Mouse (Mus musculus) layer of hippocampus, adult 18-20 months (tissue): ENCODE measurements around the gene Slc22a29. TPM values are rescaled to one million over a fixed set of nuclear protein-coding genes. Genes with fewer than 3 reads are reported as not detected.
"Not testable (repeated sequence)": the region's sequence is repeated elsewhere in the genome, so short reads cannot be mapped to it uniquely, and the experiment has no call there.

Source experiments
- DNase-seq, 2 experiments: peaks; one replicate each; pipeline ENCODE4 v3.0.0; 2022; ENCODE audit warnings: low spot score in 2 of 2
- long read RNA-seq: library from polyadenylated mRNA; stranded (forward); transcript quantifications from one replicate; pipeline ENCODE4 v2.0.0, GENCODE M21; 2021
- total RNA-seq, 2 experiments: library from RNA; stranded (reverse); gene quantifications; 2 replicates each; pipeline ENCODE4 v1.2.3; 2021

Slc22a29 gene
- not detected for total RNA-seq
- long read RNA-seq, result 0 reads

GRCm38 (mm10) chr19:8218800-8219199 is at the start of gene Slc22a29:
TSS of gene Slc22a29 (minus strand) at chr19:8218900.
- no peak for DNase-seq

- DNase-seq, result no peak
These were observed 46.6 kb upstream of the Slc22a29 start for GRCm38 (mm10) chr19:8265324-8265723.

DNA sequence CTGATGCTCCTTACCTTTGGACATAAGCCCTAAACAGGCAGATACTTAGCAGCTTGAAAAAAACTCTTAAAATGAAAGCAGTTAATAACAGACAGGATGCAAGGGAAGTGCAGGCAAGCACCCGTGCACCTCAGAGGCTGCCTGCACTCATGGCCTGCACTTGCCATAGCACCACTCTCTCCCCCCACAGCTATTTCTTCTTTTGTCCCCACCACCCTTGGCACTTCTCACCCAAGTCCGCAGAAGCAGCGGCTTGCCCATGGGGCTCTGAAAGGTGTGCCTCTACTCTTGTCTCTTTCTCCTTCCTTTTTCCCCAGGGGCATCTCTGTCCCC is 34.0 kb upstream of the Slc22a29 start:
- peak in 1 of 2 experiments; percentile 0 for DNase-seq

- peak in 1 of 2 experiments; percentile 4 for DNase-seq
These were observed 33.4 kb upstream of the Slc22a29 start for GRCm38 (mm10) chr19:8251896-8252704.

GRCm38 (mm10) chr19:8228916-8229315 is 10.2 kb upstream of the Slc22a29 start:
- no peak for DNase-seq

DNA sequence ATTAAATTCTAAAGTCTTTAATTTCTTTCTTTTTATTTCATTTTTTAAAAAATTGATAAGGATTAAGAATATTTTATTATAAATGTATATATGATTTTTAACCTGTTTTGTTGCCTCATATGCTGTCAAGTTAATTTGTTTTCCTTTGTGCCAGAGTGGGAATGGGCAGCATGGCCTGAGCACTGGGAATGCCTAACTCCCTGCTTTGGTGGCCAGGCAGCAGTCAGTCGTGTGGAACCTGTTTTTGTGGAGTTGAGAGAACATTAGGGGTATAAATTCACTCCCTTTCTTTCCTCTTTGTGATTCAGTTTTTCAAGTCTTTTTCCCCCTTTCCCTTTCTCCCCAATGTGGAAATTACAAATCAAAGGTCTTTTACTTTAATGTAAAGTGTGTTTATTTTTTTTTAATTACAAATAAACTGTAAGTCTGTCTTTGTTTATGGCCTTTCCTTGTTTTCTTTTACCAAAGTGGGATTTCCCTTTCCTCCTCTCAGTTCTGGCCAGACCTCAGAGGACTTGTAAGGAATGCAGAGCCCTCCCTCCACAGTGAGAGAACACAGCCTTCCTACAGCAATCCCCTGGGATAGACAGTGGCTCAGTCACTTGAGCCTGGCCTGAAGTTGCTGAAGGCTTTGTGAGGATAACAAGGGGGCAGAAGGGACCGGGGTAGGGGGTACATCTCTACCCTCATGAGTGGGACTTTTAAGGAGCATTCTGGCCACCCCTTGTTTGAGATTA is 69.7 kb downstream of the Slc22a29 start:
- no peak for DNase-seq

- DNase-seq, result not testable (repeated sequence)
These were observed 76.0 kb downstream of the Slc22a29 start for GRCm38 (mm10) chr19:8142716-8143115.

DNA sequence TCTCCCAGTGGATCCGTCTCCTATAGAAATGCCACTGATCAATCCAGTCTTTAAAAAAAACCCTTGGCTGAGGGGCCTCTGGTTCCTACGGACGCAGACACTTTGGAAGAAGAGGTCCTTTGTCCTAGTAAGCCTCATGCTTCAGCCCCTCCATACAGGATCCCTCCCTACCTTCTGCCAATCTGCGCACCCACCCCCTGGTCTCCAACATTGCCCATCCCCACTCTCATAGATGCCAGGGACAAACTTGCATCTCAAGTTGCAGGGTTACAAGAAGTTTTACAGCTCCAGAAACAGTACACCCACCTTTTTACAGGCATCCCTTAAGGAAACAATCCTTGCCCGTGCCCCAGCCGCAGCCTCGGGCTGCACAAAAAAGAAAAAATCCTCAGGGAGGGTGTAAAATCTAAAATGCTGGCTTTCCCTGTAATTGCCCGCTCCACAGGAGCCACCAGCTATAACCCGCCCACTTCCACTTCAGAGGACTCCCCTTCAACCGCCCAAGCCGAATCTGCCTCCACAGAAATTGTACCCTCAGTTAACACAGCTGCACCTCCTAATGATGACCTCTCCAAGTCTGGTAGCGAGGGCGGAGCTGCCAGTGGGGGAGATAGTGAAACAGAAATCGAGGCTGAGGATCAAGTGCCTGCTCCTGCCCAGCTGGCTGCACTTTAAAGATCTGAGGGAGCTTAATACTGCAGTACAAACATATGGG is 84.4 kb downstream of the Slc22a29 start:
- DNase-seq, result not testable (repeated sequence)

GRCm38 (mm10) chr19:8131881-8132280 is 86.8 kb downstream of the Slc22a29 start, which contains the start of gene Slc22a28:
TSS of gene Slc22a28 (minus strand) at chr19:8131982.
- DNase-seq, result not testable (repeated sequence)

Other genes with a start within 250 kb of the Slc22a29 start
- gene Slc22a28, start 86.9 kb downstream of the Slc22a29 start, total RNA-seq, result not detected
- gene Slc22a30, start 186.2 kb upstream of the Slc22a29 start, total RNA-seq, result not detected